Mouse (Mus musculus): ENCODE measurements at regions not wholly inside any gene's neighbourhood (a gene's known extent, or its start where the extent isn't known, plus 50 kb on each side); places are given as distances from the start of the nearest gene placed in this dataset.
A peak's percentile ranks its signal among the peaks of the same experiment; 100 is the strongest.

DNA sequence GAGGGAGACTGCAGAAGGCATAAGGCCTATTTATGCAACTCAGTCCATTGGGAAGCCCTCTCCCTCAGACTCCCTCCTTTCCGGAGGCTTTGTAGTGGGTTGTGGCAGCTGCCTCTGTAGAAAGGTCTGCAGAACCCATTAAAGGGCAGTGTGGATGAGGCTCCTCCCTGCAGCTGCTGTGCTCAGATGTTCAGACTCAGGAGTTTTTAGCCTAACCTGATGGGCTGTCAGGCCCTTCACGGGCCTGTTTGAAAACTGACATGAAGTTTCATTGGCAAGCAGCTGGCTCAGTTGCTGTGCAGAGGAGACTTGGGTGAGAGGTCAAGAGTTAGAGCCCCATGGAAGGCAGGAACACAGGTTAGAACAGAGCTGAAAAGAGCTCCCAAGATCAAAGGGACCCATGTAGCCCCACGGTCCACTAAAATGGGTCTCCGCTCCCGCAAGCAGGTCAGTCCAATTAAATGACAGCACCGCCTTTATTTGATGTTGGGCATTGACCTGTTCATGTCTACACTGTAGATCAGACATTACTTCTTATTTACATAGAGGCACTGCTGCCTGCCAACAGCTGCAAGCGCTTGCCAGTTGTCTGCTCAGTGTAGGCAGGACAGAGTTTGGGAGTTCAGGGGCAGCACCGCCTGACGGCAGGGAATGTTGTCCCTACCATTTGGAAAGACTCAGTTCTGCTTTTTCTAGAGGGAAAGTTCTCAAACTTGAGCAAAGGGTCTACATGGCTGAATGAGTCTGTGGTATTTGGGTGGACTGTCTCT lies 53.8 kb upstream of the Usp46 start:
- DNase-seq (ENCODE audit: low read depth), result no peak

GRCm38 (mm10) chr5:74126015-74126896 lies 58.0 kb upstream of the Usp46 start:
- DNase-seq (ENCODE audit: low read depth), result peak; percentile 80

- no peak for DNase-seq (ENCODE audit: low read depth)
Measured at GRCm38 (mm10) chr5:74127518-74127917, 59.3 kb upstream of the Usp46 start.

DNA sequence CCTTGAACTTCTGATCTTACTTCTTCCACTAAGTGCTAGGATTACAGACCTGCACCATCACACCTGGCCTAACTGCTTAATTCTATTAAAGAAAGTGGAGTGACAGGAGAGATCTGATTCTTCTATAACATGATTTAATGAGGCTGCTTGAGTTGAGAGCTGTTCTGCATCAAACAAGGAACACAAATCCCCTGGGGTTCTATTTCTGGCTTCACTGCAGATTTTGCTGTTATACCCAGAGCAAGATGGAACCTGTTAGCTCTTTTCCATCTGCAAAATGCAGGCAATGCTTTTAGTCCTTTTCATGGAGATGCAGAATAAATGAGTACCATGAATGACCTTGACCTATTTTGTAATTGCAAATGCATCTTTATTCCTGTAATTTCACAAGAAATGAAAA lies 61.4 kb upstream of the Usp46 start:
- DNase-seq (ENCODE audit: low read depth), result no peak

DNA sequence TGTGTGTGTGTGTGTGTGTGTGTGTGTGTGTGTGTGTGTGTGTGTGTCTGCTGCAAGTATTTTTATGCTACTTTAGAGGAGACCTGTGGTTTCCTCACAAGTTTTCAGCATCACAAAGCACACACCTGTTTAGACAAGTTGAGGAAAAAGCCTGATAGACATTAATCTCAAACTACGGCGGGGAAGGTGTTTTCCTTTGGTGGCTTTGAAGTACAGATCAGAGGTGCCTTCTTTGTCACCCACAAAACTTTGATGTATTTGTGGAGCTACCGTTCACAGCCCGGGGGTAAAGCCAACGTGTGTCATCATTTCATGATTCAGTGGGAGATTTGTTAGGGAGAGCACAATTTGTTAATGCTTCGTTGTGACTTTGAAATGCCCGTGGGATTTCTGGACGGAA lies 62.4 kb upstream of the Rasl11b start:
- peak; percentile 76 for DNase-seq (ENCODE audit: low read depth)

DNA sequence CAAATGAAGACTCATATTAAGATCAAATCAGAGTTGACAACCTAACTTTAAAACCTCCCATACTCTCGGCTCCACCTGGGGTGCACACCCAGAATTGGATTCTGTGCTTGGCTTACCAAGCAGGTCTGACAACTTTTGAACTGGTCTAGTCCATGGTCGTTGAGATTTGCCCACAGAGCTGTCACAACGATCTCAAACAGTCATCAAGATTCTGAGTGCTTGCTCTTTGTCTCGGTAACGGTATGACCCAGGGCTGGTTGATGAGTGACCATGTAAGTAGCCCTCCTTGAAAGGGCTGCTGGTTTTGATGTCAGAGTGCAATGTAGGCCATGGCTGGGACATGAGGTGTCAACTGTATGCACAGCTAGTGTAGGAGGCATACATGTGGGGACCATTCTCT lies 58.7 kb upstream of the Rasl11b start:
- DNase-seq (ENCODE audit: low read depth), result no peak

DNA sequence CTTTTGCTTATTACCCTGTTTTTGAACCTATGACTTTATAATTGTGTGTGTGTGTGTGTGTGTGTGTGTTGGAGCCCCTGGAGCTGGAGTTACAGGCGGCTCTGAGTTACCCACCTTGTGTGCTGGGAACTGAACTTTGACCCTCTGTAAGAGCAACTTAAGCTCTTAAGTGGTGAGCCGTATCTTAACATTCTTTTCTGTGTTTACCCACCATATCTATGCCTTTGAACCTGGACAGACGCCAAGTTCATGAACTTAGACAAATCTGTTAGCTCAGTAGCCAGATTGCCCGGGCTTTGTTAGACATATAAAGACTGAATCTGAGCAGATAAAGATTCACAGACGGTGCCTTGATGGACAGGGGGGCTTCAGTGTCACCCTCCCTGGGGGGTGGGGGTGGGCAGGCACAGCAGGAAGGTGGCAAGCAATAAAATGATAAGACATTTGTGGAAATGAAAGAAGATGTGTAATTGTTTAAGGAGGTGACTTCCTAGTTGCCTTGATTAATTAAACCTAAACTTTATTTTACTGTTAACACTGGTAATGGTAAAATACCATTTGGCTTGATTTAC lies 58.1 kb upstream of the Rasl11b start:
- DNase-seq (ENCODE audit: low read depth), result no peak

- no peak for DNase-seq (ENCODE audit: low read depth)
Measured at GRCm38 (mm10) chr5:74143994-74144393, 51.1 kb upstream of the Rasl11b start.

DNA sequence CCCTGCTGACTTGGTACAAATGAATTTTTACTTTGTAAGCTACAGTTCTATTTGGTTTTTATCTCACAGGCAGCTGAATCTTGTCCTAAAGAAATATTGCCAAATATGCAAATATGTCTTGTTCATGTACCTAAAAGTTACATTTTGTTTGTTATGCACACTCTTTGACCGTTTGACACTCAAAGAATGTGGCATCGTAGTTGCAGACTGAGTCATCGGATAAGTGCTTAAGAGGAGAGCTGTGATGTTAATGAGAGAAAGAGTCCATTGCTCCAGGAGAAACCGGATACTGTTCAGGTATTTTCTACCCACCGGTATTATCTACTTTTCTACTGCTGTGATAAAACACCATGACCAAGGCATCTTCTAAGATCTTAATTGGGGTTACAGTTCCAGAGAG lies 50.3 kb upstream of the Rasl11b start:
- no peak for DNase-seq (ENCODE audit: low read depth)
